Mouse (Mus musculus) liver, embryonic 13.5 days (tissue): Measurements from ENCODE around the gene Ric1. TPM values are rescaled to one million over a fixed set of nuclear protein-coding genes. Genes with fewer than 3 reads are reported as not detected.

Source experiments
- ATAC-seq: fragments of 200-750 bp; cut with Nextera tagmentation; 2 replicates; pipeline ENCODE4 v1.8.0; 2017; ENCODE audit warnings: low read depth, mild to moderate bottlenecking, moderate number of reproducible peaks, moderate library complexity
- DNase-seq: peaks from one replicate; pipeline ENCODE4 v3.0.0; 2022
- H3K27ac ChIP-seq: fragments of 300-500 bp; sonication (generic); 2 replicates; pipeline ENCODE4 v1.5.1; 2015; ENCODE audit warnings: moderate library complexity, mild to moderate bottlenecking, inconsistent platforms
- H3K27me3 ChIP-seq: fragments of 300-500 bp; sonication (generic); 2 replicates; pipeline ENCODE4 v1.6.1; 2015; ENCODE audit warnings: mild to moderate bottlenecking, inconsistent platforms
- H3K36me3 ChIP-seq: fragments of 300-500 bp; sonication (generic); 2 replicates; pipeline ENCODE4 v1.6.1; 2015; ENCODE audit warnings: mild to moderate bottlenecking, inconsistent platforms
- H3K4me1 ChIP-seq: fragments of 300-500 bp; sonication (generic); replicated peaks from 2 replicates; pipeline ENCODE4 v1.6.1; 2015; ENCODE audit warnings: inconsistent platforms
- H3K4me2 ChIP-seq: fragments of 300-500 bp; sonication (generic); 2 replicates; pipeline ENCODE4 v1.6.1; 2015; ENCODE audit warnings: inconsistent platforms, mild to moderate bottlenecking, moderate library complexity
- H3K4me3 ChIP-seq: fragments of 300-500 bp; sonication (generic); replicated peaks from 2 replicates; pipeline ENCODE4 v1.5.1; 2015; ENCODE audit warnings: mild to moderate bottlenecking, inconsistent platforms
- H3K9ac ChIP-seq: fragments of 300-500 bp; sonication (generic); 2 replicates; pipeline ENCODE4 v1.6.1; 2015; ENCODE audit warnings: mild to moderate bottlenecking, inconsistent platforms
- H3K9me3 ChIP-seq: fragments of 300-500 bp; sonication (generic); replicated peaks from 2 replicates; pipeline ENCODE4 v1.6.1; 2016; ENCODE audit warnings: inconsistent platforms
- WGBS: fragments of 180-500 bp; shearing (Covaris S2); methylation state at CpG from one replicate; pipeline ENCODE4 v1.1.7; 2015; ENCODE audit not compliant: insufficient replicate concordance; 5-methylcytosine and 5-hydroxymethylcytosine counted together
- polyA plus RNA-seq: library from polyadenylated mRNA; unstranded; fragments of >200 nt; fragmentation: Nextera tagmentation; extraction: Ambion mirVana; gene quantifications from 2 replicates; pipeline ENCODE4 v1.2.1, GENCODE M21; 2015

Gene Ric1
- polyA plus RNA-seq, 1 experiment from 2014 or later = 3.4 TPM

DNA sequence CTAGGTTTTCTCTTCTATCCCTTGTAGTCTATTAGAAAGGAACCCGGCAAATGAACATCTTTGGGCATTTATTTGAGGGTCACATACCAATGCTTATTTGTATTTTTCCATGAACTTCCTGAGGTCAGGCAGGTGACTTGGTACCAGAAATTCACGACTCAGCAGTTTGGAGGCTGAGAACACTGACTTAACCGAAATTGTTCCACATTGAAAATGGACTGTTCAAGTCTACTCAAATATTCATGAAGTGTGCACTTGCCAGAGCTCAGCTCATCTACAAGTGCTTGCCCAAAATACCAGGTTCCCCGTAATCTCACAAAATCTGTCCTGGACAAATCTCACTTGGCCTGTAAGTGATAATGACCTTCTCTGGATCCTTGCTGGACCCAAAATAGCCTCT lies 133.9 kb downstream of the Ric1 start:
- ATAC-seq (no peak), DNase-seq (no peak)
- 65% methylated on average over 4 of the region's 4 CpGs for WGBS

More for the DNA sequence above, 133.9 kb downstream of the Ric1 start:
- H3K27me3 ChIP-seq = no peaks in the 10 kb centered on the region
- H3K9me3 ChIP-seq = no peaks in the 10 kb centered on the region
- H3K27ac ChIP-seq = no peak overlapping the region
- H3K9ac ChIP-seq = no peak overlapping the region
- no peak overlapping the region for H3K4me3 ChIP-seq
- 0 out of 2 replicates have a peak, but pooled peaks cover 1% of the 10 kb centered on the region for H3K4me1 ChIP-seq
- H3K36me3 ChIP-seq = no peaks in the 10 kb centered on the region
- no peak overlapping the region for H3K4me2 ChIP-seq

Other genes with a start within 250 kb of the Ric1 start
- gene Insl6, start 196.9 kb upstream of the Ric1 start, polyA plus RNA-seq = 0.65 and 1.1 TPM in 2 replicates
- gene Rln1, start 187.6 kb upstream of the Ric1 start, polyA plus RNA-seq = 0.15 TPM in 1 of 2 replicates, not detected in the other
- 32.8 and 38.5 TPM in 2 replicates for gene Plgrkt, start 154.9 kb upstream of the Ric1 start, polyA plus RNA-seq
- 0.16 and 0.31 TPM in 2 replicates for gene Cd274, start 154.8 kb upstream of the Ric1 start, polyA plus RNA-seq
- 0.06 TPM in 1 of 2 replicates, not detected in the other for gene Pdcd1lg2, start 111.4 kb upstream of the Ric1 start, polyA plus RNA-seq
- gene Ermp1, start 126.1 kb downstream of the Ric1 start, polyA plus RNA-seq = 9.0 and 10.9 TPM in 2 replicates
- not detected in 2 replicates for gene Mlana, start 175.5 kb downstream of the Ric1 start, polyA plus RNA-seq